Mouse (Mus musculus): Measurements from ENCODE around the gene Fut4.

DNA sequence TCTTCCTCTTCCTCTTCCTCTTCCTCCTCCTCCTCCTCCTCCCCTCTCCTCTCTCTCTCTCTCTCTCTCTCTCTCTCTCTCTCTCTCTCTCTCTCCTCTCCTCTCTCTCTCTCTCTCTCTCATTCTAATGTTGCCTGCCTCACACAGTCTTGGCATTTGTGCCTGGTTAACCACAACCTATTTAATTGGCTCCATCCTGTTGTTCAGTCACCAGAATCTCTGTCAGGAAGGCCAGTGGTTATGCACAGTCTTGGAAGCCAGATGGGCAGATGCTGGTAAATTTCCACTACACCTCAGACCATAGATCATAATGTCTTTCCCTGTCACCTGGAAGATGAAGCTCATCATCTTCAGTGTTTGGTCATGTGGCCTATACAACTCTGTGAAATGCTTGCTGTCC is 7.1 kb upstream of the Fut4 start:
- no peak for TF ChIP-seq POLR2A (IDR thresholded peaks at IDR 0.05; ENCODE audit: low read depth, low read length)
- no peak for TF ChIP-seq CTCF (conservative IDR thresholded peaks at IDR 0.05; ENCODE audit: insufficient read depth, insufficient read length, low read depth, low read length)

Data from kidney, adult 2 months (tissue).